Mouse (Mus musculus) left cerebral cortex, postnatal 25 days (tissue): ENCODE results near the gene Dnajb8. TPM values are rescaled to one million over a fixed set of nuclear protein-coding genes. Genes with fewer than 3 reads are reported as not detected.
A peak's percentile ranks its signal among the peaks of the same experiment; 100 is the strongest.

Source experiments
- DNase-seq, 2 experiments: peaks; one replicate each; pipeline ENCODE4 v3.0.0; 2022; ENCODE audit warnings: low spot score in 2 of 2, mixed read lengths in 1 of 2
- intact Hi-C: fragments of 180-260 bp; cut with DNase I; formaldehyde crosslinking; loops from one replicate; pipeline ENCODE4 v1.15.1; 2025
- total RNA-seq, 2 experiments: library from RNA; stranded (reverse); gene quantifications; 2 replicates each; pipeline ENCODE4 v1.2.3; 2021

Gene Dnajb8
- total RNA-seq, 2 experiments from 2014 or later = not detected

- intact Hi-C loops = no loop called here
- no peak for DNase-seq
These were observed 44.0 kb downstream of the Dnajb8 start for GRCm38 (mm10) chr6:88266055-88266454.

GRCm38 (mm10) chr6:88267068-88267467 lies 45.0 kb downstream of the Dnajb8 start:
- intact Hi-C loops = no loop called here

GRCm38 (mm10) chr6:88267970-88268369 lies 45.9 kb downstream of the Dnajb8 start:
- intact Hi-C loops = no loop called here
- no peak for DNase-seq

More at GRCm38 (mm10) chr6:88267068-88267467, 45.0 kb downstream of the Dnajb8 start:
- no peak for DNase-seq

GRCm38 (mm10) chr6:88274623-88275022 lies 52.6 kb downstream of the Dnajb8 start:
- intact Hi-C loops = no loop called here
- DNase-seq = no peak

- intact Hi-C loops = no loop called here
- peak; percentile 38 to 82 for DNase-seq
These were observed 54.2 kb downstream of the Dnajb8 start for GRCm38 (mm10) chr6:88276221-88276620.

- intact Hi-C loops = no loop called here
- DNase-seq = peak in 1 of 2 experiments; percentile 55
These were observed 55.2 kb downstream of the Dnajb8 start for GRCm38 (mm10) chr6:88277242-88277641.

- intact Hi-C loops = no loop called here
- no peak for DNase-seq
These were observed 56.1 kb downstream of the Dnajb8 start for GRCm38 (mm10) chr6:88278141-88278540.

GRCm38 (mm10) chr6:88290129-88290766 lies 68.2 kb downstream of the Dnajb8 start:
- intact Hi-C loops = no loop called here
- DNase-seq = peak; percentile 34 to 71

GRCm38 (mm10) chr6:88292274-88292909 lies 70.3 kb downstream of the Dnajb8 start:
- intact Hi-C loops = no loop called here
- no peak for DNase-seq

GRCm38 (mm10) chr6:88299491-88299890 lies 77.4 kb downstream of the Dnajb8 start:
- DNase-seq = no peak
- intact Hi-C loops = no loop called here

- intact Hi-C loops = no loop called here
- no peak for DNase-seq
These were observed 79.2 kb downstream of the Dnajb8 start for GRCm38 (mm10) chr6:88301234-88301633.

Other genes with a start within 250 kb of the Dnajb8 start
- 10 to 100 TPM; 59.2 to 60.8 TPM for gene H1fx, start 240.6 kb upstream of the Dnajb8 start, total RNA-seq
- gene Rab7, start 177.0 kb upstream of the Dnajb8 start, total RNA-seq = 100 to 1,000 TPM; 330 to 341 TPM
- 100 to 1,000 TPM; 184 to 185 TPM for gene Rpn1, start 137.8 kb upstream of the Dnajb8 start, total RNA-seq
- 1 to 10 TPM; 4.8 to 5.9 TPM for gene Gata2, start 28.4 kb upstream of the Dnajb8 start, total RNA-seq
- 10 to 100 TPM; 22.3 to 24.7 TPM for gene Eefsec, start 224.3 kb downstream of the Dnajb8 start, total RNA-seq
- 10 to 100 TPM; 37.3 to 38.7 TPM for gene Ruvbl1, start 243.1 kb downstream of the Dnajb8 start, total RNA-seq